Mouse (Mus musculus) kidney, postnatal 14 days (tissue): ENCODE data around the gene Tespa1.
"Not testable (repeated sequence)": the region's sequence is repeated elsewhere in the genome, so short reads cannot be mapped to it uniquely, and the experiment has no call there.

ENCODE experiments used
- DNase-seq: peaks from one replicate; pipeline ENCODE4 v3.0.0; 2022; ENCODE audit warnings: mixed read lengths

The Tespa1 gene

GRCm38 (mm10) chr10:130363438-130364164, 40.9 kb downstream of the Tespa1 start:
- no peak for DNase-seq

- DNase-seq = no peak
These were observed 42.1 kb downstream of the Tespa1 start for GRCm38 (mm10) chr10:130364766-130365165.

GRCm38 (mm10) chr10:130368384-130368783, 45.7 kb downstream of the Tespa1 start:
- no peak for DNase-seq

- no peak for DNase-seq
These were observed 47.5 kb downstream of the Tespa1 start for GRCm38 (mm10) chr10:130370005-130370682.

GRCm38 (mm10) chr10:130371644-130372043, 49.0 kb downstream of the Tespa1 start:
- no peak for DNase-seq

GRCm38 (mm10) chr10:130372491-130373173, 50.0 kb downstream of the Tespa1 start:
- no peak for DNase-seq

- DNase-seq = no peak
These were observed 52.5 kb downstream of the Tespa1 start for GRCm38 (mm10) chr10:130375145-130375544.

- no peak for DNase-seq
These were observed 71.6 kb downstream of the Tespa1 start, which contains the start of gene Vmn2r84 for GRCm38 (mm10) chr10:130394232-130394631. Vmn2r84 (minus strand) TSS chr10:130394332.

- DNase-seq = not testable (repeated sequence)
These were observed 89.6 kb downstream of the Tespa1 start for GRCm38 (mm10) chr10:130412167-130412698.
